Mouse (Mus musculus) frontal cortex, postnatal 14 days (tissue): ENCODE measurements around the gene Mgat5.

Experiments
- DNase-seq, 2 experiments: peaks; one replicate each; pipeline ENCODE4 v3.0.0; 2022; ENCODE audit warnings: low spot score in 2 of 2

The Mgat5 gene

GRCm38 (mm10) chr1:127204817-127205485 is at the start of gene Mgat5:
Mgat5 (plus strand) TSS chr1:127205015.
- peak; percentile 81 to 89 for DNase-seq

DNA sequence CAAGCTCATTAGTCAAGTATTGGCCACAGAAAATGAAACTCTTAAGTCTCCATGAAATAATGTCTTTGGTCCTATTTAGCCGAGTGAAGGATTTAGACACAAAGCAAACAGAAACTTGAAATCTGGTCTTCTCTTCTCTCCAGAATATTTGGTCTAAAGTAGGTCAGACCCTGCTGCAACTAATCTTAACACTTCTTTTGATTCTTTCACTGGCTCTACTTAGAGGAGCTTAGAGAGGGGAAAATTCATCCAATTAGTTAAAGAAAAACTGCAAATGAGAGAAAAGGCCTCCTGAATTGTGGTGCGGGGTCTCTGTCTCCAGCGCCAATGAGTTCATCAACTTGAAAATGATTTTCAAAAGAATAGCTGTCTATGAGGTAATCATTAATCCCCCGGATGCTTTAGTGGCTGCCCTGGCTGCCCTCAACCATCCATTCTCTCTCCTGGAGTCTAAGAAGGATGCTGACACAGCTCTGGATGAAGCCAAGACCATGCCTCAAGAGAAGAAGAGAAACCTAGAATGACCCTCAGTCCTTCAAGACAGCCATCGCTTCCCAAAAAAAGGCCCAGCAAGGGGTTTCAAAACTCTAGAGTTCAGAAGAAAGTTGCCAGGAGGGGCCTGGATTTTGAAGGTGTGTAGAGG is 44.6 kb upstream of the Mgat5 start:
- peak in 1 of 2 experiments; percentile 21 for DNase-seq

DNA sequence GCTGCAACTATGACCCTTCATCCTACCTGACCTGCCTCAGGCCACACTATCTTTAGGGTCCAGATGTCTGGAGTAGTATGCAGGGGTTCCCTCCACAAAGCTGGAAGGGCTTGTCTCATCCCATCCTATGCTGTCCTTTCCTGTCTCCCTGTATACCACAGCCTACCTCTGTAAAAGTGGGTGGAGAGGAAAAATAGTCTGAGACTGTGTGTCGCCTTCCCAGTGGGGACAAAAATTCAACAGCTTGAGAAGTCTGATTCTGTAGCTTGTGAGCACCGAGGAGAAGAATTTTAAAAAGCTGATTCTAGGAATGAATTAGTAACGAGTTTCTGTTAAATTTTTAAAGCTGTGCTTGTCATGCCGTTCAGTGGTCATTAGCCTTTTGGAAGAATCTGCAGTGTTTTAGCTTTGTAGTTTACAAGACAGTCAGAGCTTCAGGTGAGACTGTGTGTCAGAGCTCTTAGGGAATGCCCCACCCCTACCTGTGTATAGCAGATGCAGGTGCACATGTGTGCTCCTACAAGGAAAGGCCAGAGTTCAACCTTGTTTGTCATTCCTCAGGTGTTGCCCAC is 40.1 kb upstream of the Mgat5 start:
- DNase-seq, result no peak

- DNase-seq, result no peak
Measured at GRCm38 (mm10) chr1:127166521-127166920, 38.3 kb upstream of the Mgat5 start.

DNA sequence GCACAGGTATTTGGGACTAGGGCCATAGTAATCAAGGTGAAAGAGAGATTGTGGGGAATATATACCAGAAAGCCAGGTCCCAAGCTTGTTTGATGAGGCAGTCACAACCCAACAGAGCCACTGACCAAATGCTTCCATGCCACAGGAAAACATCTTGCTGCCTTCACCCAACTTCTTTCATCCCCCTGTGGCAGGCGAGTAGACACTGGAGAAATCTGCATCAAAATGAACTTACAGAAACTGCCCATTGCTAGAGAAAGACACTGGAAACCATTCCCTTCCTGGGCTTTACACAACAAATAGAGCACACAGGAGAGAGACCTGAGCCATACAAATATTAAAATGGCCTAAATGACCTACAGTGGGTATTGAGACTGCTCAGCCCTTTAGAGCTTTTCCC is 37.2 kb upstream of the Mgat5 start:
- DNase-seq, result no peak

GRCm38 (mm10) chr1:127168205-127168604 is 36.6 kb upstream of the Mgat5 start:
- no peak for DNase-seq

DNA sequence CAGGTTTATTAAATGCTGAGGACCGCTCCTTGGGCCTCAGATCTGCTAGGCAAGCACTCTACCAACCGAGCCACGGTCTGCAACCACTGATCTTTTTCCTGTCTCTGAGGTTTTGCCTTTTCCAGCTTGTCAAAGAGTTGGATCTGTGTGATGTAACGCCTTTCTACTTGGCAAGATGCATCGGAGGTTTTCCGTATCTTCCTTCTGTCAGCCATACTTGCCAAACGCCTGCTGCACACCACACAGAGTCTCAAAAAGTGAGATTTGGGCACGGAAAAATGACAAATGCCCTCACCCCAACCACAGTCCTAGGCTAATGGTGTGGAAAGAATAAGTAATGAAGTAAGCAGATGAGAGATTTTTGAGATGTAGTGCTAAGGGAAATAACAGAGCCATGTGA is 35.3 kb upstream of the Mgat5 start:
- no peak for DNase-seq

DNA sequence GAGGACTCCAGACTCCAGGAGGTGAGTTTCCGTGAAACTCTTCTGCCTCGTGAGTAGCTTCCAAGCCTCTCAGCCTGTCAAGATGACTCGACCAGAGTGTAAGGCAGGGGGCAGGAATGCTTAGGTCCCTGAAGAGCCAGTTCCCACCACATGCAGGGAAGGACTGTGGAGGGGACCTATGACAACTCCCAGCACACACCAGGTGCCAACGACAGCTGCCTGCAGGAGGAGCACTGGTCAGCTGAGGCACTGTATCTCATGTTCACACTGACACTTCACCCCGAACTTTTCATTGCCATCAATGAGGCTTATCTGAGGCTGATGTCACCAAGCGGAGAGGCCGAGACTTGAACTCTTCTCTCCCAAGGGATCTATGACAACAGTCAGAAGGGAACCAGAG is 33.5 kb upstream of the Mgat5 start:
- DNase-seq, result no peak

DNA sequence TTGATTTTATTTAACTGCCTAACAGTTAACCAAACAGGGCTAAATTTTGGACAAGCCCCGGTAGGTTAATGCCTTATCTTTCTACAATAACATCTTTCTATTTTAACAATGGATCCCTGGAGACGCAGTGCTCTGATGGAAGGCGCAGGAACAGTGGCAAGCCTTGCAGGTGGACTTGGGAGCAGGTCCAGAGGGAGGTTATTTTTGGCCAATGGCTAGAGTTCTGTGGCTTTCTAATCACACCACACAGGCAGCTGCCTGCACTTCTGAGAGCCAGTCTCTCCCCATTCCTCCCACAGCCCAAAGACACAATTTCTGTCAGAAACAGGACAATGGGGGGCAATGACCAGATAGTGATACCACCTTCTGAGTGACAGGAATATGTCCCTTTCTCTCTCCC is 31.4 kb upstream of the Mgat5 start:
- no peak for DNase-seq

- no peak for DNase-seq
Measured at GRCm38 (mm10) chr1:127192396-127192795, 12.4 kb upstream of the Mgat5 start.

- no peak for DNase-seq
Measured at GRCm38 (mm10) chr1:127199186-127199585, 5.6 kb upstream of the Mgat5 start.

GRCm38 (mm10) chr1:127202360-127202759 is 2.5 kb upstream of the Mgat5 start:
- no peak for DNase-seq

GRCm38 (mm10) chr1:127203231-127203764 is 1.5 kb upstream of the Mgat5 start:
- DNase-seq, result no peak

- DNase-seq, result peak in 1 of 2 experiments; percentile 38
Measured at GRCm38 (mm10) chr1:127205501-127206019, 745 bp downstream of the Mgat5 start.

- DNase-seq, result peak; percentile 22 to 48
Measured at GRCm38 (mm10) chr1:127206020-127206641, 1.3 kb downstream of the Mgat5 start.

- DNase-seq, result no peak
Measured at GRCm38 (mm10) chr1:127206881-127207555, 2.2 kb downstream of the Mgat5 start.

DNA sequence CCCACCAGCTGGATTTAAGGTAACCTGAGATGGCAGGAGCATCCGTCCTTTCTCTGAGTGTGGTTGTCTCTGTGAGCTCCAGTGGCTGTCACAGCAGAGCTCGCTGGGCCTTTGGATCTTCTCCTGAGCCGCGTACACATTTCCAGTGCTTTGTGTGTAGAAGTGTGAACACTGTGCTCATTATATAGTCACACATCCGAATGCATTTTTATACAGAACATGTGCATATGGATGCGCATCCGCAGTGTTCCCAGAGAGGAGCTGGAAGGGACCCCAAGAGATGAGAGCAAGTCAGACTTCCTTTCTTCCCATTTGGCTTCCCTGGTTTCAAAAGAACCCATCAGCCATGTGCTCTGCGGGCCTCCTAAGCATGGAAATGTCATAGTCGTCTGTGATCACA is 3.4 kb downstream of the Mgat5 start:
- no peak for DNase-seq

- no peak for DNase-seq
Measured at GRCm38 (mm10) chr1:127212812-127213211, 8.0 kb downstream of the Mgat5 start.

DNA sequence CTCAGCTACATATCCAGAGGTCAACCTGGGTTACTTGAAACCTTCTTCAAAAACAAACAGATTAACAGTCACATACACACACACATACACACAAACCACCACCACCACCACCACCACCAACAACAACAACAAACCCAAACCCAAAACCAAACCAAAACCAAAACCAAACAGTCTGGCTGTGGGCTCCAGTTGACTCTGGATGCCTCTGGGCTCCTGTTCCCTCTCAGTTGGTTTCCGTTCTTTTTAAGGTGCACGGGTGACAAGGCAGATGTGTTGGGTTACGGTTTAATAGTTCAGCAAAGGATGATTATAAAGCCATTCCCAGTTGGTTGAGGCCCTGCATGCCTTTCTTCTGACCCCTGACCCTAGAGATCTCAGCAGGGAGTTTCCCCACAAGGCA is 8.6 kb downstream of the Mgat5 start:
- no peak for DNase-seq

DNA sequence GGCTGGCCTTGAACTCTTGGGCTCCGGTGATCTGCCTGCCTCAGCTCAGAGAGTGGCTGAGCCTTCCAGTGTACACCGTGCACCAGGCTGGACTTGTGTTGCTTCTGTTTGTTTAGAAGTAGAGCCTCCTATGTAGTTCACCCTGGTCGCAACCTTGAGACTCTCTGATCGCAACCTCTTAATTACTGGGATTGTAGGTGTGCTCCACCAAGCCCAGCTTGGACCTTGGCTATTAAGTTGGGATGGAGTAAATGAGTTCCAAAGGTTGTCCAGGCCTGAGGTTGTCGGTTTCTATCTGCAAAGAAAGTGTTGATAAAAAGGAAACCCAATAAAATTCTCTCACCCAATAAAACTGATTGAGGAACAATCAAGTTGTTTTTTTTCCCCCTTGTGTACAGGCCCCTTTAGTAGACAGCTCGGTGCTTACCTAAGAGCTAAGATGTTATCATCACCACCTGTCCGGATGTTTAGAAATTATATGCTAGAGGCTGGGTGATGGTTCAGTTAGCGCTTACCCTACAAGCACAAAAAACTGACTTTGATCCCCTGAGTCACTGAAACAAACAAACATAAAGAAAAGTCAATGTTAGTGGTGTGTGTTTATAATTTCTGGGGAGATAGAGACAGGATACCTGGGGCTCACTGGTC is 9.9 kb downstream of the Mgat5 start:
- DNase-seq, result no peak

DNA sequence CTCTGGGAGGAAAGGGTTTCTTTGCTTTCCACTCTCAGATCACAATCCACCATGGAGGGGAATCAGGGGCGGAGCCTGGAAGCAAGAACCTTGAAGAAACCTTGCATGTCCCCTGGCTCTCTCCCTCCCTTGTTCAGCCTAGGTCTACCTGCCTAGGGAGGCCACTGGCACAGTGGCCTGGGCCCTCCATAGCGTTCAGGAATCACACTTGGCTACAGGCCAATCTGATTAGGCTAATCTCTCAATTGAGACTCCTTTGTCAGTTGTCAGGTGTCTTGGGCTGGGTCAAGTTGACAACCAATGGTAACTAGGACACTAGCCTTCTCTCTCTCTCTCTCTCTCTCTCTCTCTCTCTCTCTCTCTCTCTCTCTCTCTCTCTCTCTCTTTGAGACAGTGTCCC is 12.2 kb downstream of the Mgat5 start:
- no peak for DNase-seq
